Mouse (Mus musculus): Measurements from ENCODE around the gene Myo1h.
A peak's percentile ranks its signal among the peaks of the same experiment; 100 is the strongest.

Gene Myo1h

GRCm38 (mm10) chr5:114359586-114359985 is 70.6 kb downstream of the Myo1h start:
- no peak for DNase-seq (ENCODE audit: low spot score in 2 of 2)

- no peak for DNase-seq (ENCODE audit: low spot score in 2 of 2)
Observed at GRCm38 (mm10) chr5:114360968-114361367, 72.0 kb downstream of the Myo1h start.

GRCm38 (mm10) chr5:114365043-114365752 is 76.2 kb downstream of the Myo1h start:
- no peak for DNase-seq (ENCODE audit: low spot score in 2 of 2)

GRCm38 (mm10) chr5:114368121-114368520 is 79.2 kb downstream of the Myo1h start:
- no peak for DNase-seq (ENCODE audit: low spot score in 2 of 2)

- DNase-seq (ENCODE audit: low spot score in 2 of 2), result no peak
Observed at GRCm38 (mm10) chr5:114368803-114369496, 80.0 kb downstream of the Myo1h start.

- no peak for DNase-seq (ENCODE audit: low spot score in 2 of 2)
Observed at GRCm38 (mm10) chr5:114369921-114370320, 81.0 kb downstream of the Myo1h start.

GRCm38 (mm10) chr5:114370371-114370776 is 81.4 kb downstream of the Myo1h start:
- DNase-seq (ENCODE audit: low spot score in 2 of 2), result no peak

GRCm38 (mm10) chr5:114371331-114371730 is 82.4 kb downstream of the Myo1h start:
- no peak for DNase-seq (ENCODE audit: low spot score in 2 of 2)

GRCm38 (mm10) chr5:114371731-114372473 is 82.9 kb downstream of the Myo1h start:
- no peak for DNase-seq (ENCODE audit: low spot score in 2 of 2)

- no peak for DNase-seq (ENCODE audit: low spot score in 2 of 2)
Observed at GRCm38 (mm10) chr5:114372565-114372964, 83.6 kb downstream of the Myo1h start.

- DNase-seq (ENCODE audit: low spot score in 2 of 2), result no peak
Observed at GRCm38 (mm10) chr5:114373174-114373573, 84.2 kb downstream of the Myo1h start.

GRCm38 (mm10) chr5:114373581-114373980 is 84.6 kb downstream of the Myo1h start:
- no peak for DNase-seq (ENCODE audit: low spot score in 2 of 2)

- no peak for DNase-seq (ENCODE audit: low spot score in 2 of 2)
Observed at GRCm38 (mm10) chr5:114374409-114375213, 85.6 kb downstream of the Myo1h start.

- no peak for DNase-seq (ENCODE audit: low spot score in 2 of 2)
Observed at GRCm38 (mm10) chr5:114378177-114378920, 89.4 kb downstream of the Myo1h start.

GRCm38 (mm10) chr5:114378936-114379335 is 90.0 kb downstream of the Myo1h start:
- DNase-seq (ENCODE audit: low spot score in 2 of 2), result no peak

GRCm38 (mm10) chr5:114379763-114380162 is 90.8 kb downstream of the Myo1h start:
- DNase-seq (ENCODE audit: low spot score in 2 of 2), result no peak

- DNase-seq (ENCODE audit: low spot score in 2 of 2), result peak; percentile 70 to 74
Observed at GRCm38 (mm10) chr5:114380209-114381012, 91.4 kb downstream of the Myo1h start, which contains the start of the genes Kctd10 and Ube3b. Gene Kctd10, minus strand, starts transcription at chr5:114380508. Gene Ube3b, plus strand, starts transcription at chr5:114380607.

- DNase-seq (ENCODE audit: low spot score in 2 of 2), result no peak
Observed at GRCm38 (mm10) chr5:114381013-114381351, 92.0 kb downstream of the Myo1h start.

GRCm38 (mm10) chr5:114383184-114383904 is 94.4 kb downstream of the Myo1h start:
- no peak for DNase-seq (ENCODE audit: low spot score in 2 of 2)
